Mouse (Mus musculus): Measurements from ENCODE around the gene Trio. TPM values are rescaled to one million over a fixed set of nuclear protein-coding genes. Genes with fewer than 3 reads are reported as not detected.

Gene Trio
- polyA plus RNA-seq, 1 experiment from 2014 or later, result 17.4 TPM

GRCm38 (mm10) chr15:28060423-28060822 lies 34.8 kb upstream of the Trio start:
- Histone ChIP-seq H3K9ac (ENCODE audit: low read depth, low read length) (no peak overlapping the region), H3K4me1 (replicated peaks; ENCODE audit: insufficient read depth, low read length) (no peaks in the 10 kb centered on the region), H3K36me3 (ENCODE audit: insufficient read depth, low read length) (no peaks in the 10 kb centered on the region), H3K27me3 (ENCODE audit: insufficient read depth, low read length) (no peaks in the 10 kb centered on the region), H3K9me3 (replicated peaks; ENCODE audit: low read length) (no peaks in the 10 kb centered on the region), H3K27ac (no peak overlapping the region), H3K4me3 (replicated peaks; ENCODE audit: low read depth, low read length) (no peak overlapping the region), H3K4me2 (ENCODE audit: low read length) (no peak overlapping the region)
- DNase-seq (ENCODE audit: low spot score) (no peak), ATAC-seq (replicated peaks; ENCODE audit: low FRiP score, low read depth) (no peak)
- no peak for TF ChIP-seq CTCF (IDR thresholded peaks at IDR 0.05; ENCODE audit: low read depth)
- WGBS, result 74% methylated on average over 6 of the region's 6 CpGs

- ATAC-seq (replicated peaks; ENCODE audit: low FRiP score, low read depth) (no peak), DNase-seq (ENCODE audit: low spot score) (no peak)
- Histone ChIP-seq H3K36me3 (ENCODE audit: insufficient read depth, low read length) (no peaks in the 10 kb centered on the region), H3K4me2 (ENCODE audit: low read length) (no peak overlapping the region), H3K27ac (no peak overlapping the region), H3K9ac (ENCODE audit: low read depth, low read length) (no peak overlapping the region), H3K4me1 (replicated peaks; ENCODE audit: insufficient read depth, low read length) (no peaks in the 10 kb centered on the region), H3K4me3 (replicated peaks; ENCODE audit: low read depth, low read length) (no peak overlapping the region), H3K9me3 (replicated peaks; ENCODE audit: low read length) (no peaks in the 10 kb centered on the region), H3K27me3 (ENCODE audit: insufficient read depth, low read length) (no peaks in the 10 kb centered on the region)
- TF ChIP-seq CTCF (IDR thresholded peaks at IDR 0.05; ENCODE audit: low read depth), result no peak
- 50% methylated on average over 5 of the region's 5 CpGs for WGBS
Observed at GRCm38 (mm10) chr15:28057545-28057944, 31.9 kb upstream of the Trio start.

GRCm38 (mm10) chr15:28054731-28055130 lies 29.1 kb upstream of the Trio start:
- H3K9ac ChIP-seq (ENCODE audit: low read depth, low read length), result no peak overlapping the region
- H3K27me3 ChIP-seq (ENCODE audit: insufficient read depth, low read length), result no peaks in the 10 kb centered on the region
- no peaks in the 10 kb centered on the region; the same call in 1 of the 2 replicates for H3K4me1 ChIP-seq (replicated peaks; ENCODE audit: insufficient read depth, low read length)
- no peaks in the 10 kb centered on the region for H3K36me3 ChIP-seq (ENCODE audit: insufficient read depth, low read length)
- ATAC-seq (replicated peaks; ENCODE audit: low FRiP score, low read depth), result no peak
- no peak for DNase-seq (ENCODE audit: low spot score)
- no peak overlapping the region for H3K4me2 ChIP-seq (ENCODE audit: low read length)
- no peak for TF ChIP-seq CTCF (IDR thresholded peaks at IDR 0.05; ENCODE audit: low read depth)
- H3K4me3 ChIP-seq (replicated peaks; ENCODE audit: low read depth, low read length), result no peak overlapping the region
- 94% methylated on average over 1 of the region's 1 CpGs for WGBS
- no peak overlapping the region for H3K27ac ChIP-seq
- H3K9me3 ChIP-seq (replicated peaks; ENCODE audit: low read length), result no peaks in the 10 kb centered on the region

GRCm38 (mm10) chr15:28054111-28054510 lies 28.5 kb upstream of the Trio start:
- Histone ChIP-seq H3K27ac (no peak overlapping the region), H3K9ac (ENCODE audit: low read depth, low read length) (no peak overlapping the region), H3K4me2 (ENCODE audit: low read length) (no peak overlapping the region), H3K4me1 (replicated peaks; ENCODE audit: insufficient read depth, low read length) (no peaks in the 10 kb centered on the region; the same call in 1 of the 2 replicates), H3K4me3 (replicated peaks; ENCODE audit: low read depth, low read length) (no peak overlapping the region), H3K36me3 (ENCODE audit: insufficient read depth, low read length) (no peaks in the 10 kb centered on the region), H3K27me3 (ENCODE audit: insufficient read depth, low read length) (no peaks in the 10 kb centered on the region), H3K9me3 (replicated peaks; ENCODE audit: low read length) (no peaks in the 10 kb centered on the region)
- no peak for DNase-seq (ENCODE audit: low spot score)
- WGBS, result 31% methylated on average over 1 of the region's 1 CpGs
- TF ChIP-seq CTCF (IDR thresholded peaks at IDR 0.05; ENCODE audit: low read depth), result no peak
- no peak for ATAC-seq (replicated peaks; ENCODE audit: low FRiP score, low read depth)

GRCm38 (mm10) chr15:28053226-28053625 lies 27.6 kb upstream of the Trio start:
- H3K4me2 ChIP-seq (ENCODE audit: low read length), result no peak overlapping the region
- no peaks in the 10 kb centered on the region for H3K9me3 ChIP-seq (replicated peaks; ENCODE audit: low read length)
- DNase-seq (ENCODE audit: low spot score) (no peak), ATAC-seq (replicated peaks; ENCODE audit: low FRiP score, low read depth) (no peak)
- 40% methylated on average over 6 of the region's 6 CpGs for WGBS
- H3K27me3 ChIP-seq (ENCODE audit: insufficient read depth, low read length), result no peaks in the 10 kb centered on the region
- no peaks in the 10 kb centered on the region; the same call in 1 of the 2 replicates for H3K4me1 ChIP-seq (replicated peaks; ENCODE audit: insufficient read depth, low read length)
- no peak overlapping the region for H3K9ac ChIP-seq (ENCODE audit: low read depth, low read length)
- no peak overlapping the region for H3K4me3 ChIP-seq (replicated peaks; ENCODE audit: low read depth, low read length)
- no peaks in the 10 kb centered on the region for H3K36me3 ChIP-seq (ENCODE audit: insufficient read depth, low read length)
- no peak for TF ChIP-seq CTCF (IDR thresholded peaks at IDR 0.05; ENCODE audit: low read depth)
- H3K27ac ChIP-seq, result no peak overlapping the region

GRCm38 (mm10) chr15:28051811-28052210 lies 26.2 kb upstream of the Trio start:
- no peak for ATAC-seq (replicated peaks; ENCODE audit: low FRiP score, low read depth)
- TF ChIP-seq CTCF (IDR thresholded peaks at IDR 0.05; ENCODE audit: low read depth), result no peak
- 84% methylated on average over 4 of the region's 4 CpGs for WGBS

More at GRCm38 (mm10) chr15:28051811-28052210, 26.2 kb upstream of the Trio start:
- Histone ChIP-seq H3K4me1 (replicated peaks; ENCODE audit: insufficient read depth, low read length) (no peaks in the 10 kb centered on the region; the same call in 1 of the 2 replicates), H3K4me2 (ENCODE audit: low read length) (0 out of 2 replicates have a peak overlapping the region, but pooled peaks have one; percentile 37), H3K27ac (no peak overlapping the region), H3K27me3 (ENCODE audit: insufficient read depth, low read length) (no peaks in the 10 kb centered on the region), H3K36me3 (ENCODE audit: insufficient read depth, low read length) (no peaks in the 10 kb centered on the region), H3K9me3 (replicated peaks; ENCODE audit: low read length) (no peaks in the 10 kb centered on the region), H3K9ac (ENCODE audit: low read depth, low read length) (no peak overlapping the region), H3K4me3 (replicated peaks; ENCODE audit: low read depth, low read length) (no peak overlapping the region)
- DNase-seq (ENCODE audit: low spot score), result no peak
